Mouse (Mus musculus): Measurements from ENCODE around the gene Irf2.

DNA sequence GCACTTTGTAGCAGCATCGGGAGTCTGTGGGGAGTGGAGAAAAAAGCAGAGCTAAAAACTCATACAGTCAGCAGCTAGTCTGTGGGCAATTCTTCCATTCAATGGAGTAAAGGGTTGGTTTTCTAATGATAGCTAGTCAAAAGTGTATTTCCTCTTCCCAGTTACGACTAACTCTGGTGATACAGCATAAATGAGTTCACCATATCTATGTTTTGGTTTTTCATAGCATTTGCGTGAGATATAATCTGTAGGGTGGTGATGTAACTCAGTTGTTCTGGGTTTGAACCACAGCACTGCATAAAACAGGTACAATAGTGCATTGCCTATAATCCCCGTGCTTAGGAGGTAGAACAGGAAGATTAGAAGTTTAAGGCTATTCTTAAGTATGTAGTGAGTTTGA lies 131.6 kb downstream of the Irf2 start:
- no peak for TF ChIP-seq CTCF (IDR thresholded peaks at IDR 0.05; ENCODE audit: low read depth)
- no peak for TF ChIP-seq EP300 (optimal IDR thresholded peaks at IDR 0.05)
